Mouse (Mus musculus): Measurements from ENCODE around the gene Cd6.

- no peak for TF ChIP-seq CTCF (IDR thresholded peaks at IDR 0.05; ENCODE audit: insufficient read depth, low read depth, low read length)
- TF ChIP-seq POLR2A (IDR thresholded peaks at IDR 0.05; ENCODE audit: insufficient read depth, low read depth, low read length) = no peak
Measured at GRCm38 (mm10) chr19:10813039-10813438, 16.8 kb downstream of the Cd6 start.
